Mouse (Mus musculus): ENCODE measurements at regions not wholly inside any gene's neighbourhood (a gene's known extent, or its start where the extent isn't known, plus 50 kb on each side); places are given as distances from the start of the nearest gene placed in this dataset.

GRCm38 (mm10) chr3:38187406-38187896, 297.2 kb downstream of the Ankrd50 start:
- WGBS = 86% methylated on average over 3 of the region's 3 CpGs
- Histone ChIP-seq H3K9ac (ENCODE audit: low read depth, low read length) (no peak overlapping the region), H3K79me2 (ENCODE audit: control insufficient read depth, insufficient read depth, low read length) (no peaks in the 10 kb centered on the region), H3K27ac (replicated peaks; ENCODE audit: insufficient read depth, low read depth, low read length) (no peak overlapping the region), H3K4me3 (ENCODE audit: insufficient read depth, low read depth, low read length) (no peak overlapping the region), H3K36me3 (ENCODE audit: control insufficient read depth, insufficient read depth, low read length) (no peaks in the 10 kb centered on the region), H3K27me3 (ENCODE audit: control insufficient read depth, insufficient read depth, low read length) (no peaks in the 10 kb centered on the region), H3K4me1 (ENCODE audit: control insufficient read depth, insufficient read depth, low read length) (no peaks in the 10 kb centered on the region)
- peak; percentile 18 for DNase-seq (ENCODE audit: extremely low read depth, low read depth, low spot score)
- TF ChIP-seq POLR2A (IDR thresholded peaks at IDR 0.05; ENCODE audit: extremely low read depth, insufficient read depth, low read length) (no peak), CTCF (IDR thresholded peaks at IDR 0.05; ENCODE audit: low read depth, low read length) (no peak)

GRCm38 (mm10) chr3:38186503-38186902, 298.1 kb downstream of the Ankrd50 start:
- Histone ChIP-seq H3K9ac (ENCODE audit: low read depth, low read length) (no peak overlapping the region), H3K4me3 (ENCODE audit: insufficient read depth, low read depth, low read length) (no peak overlapping the region), H3K27ac (replicated peaks; ENCODE audit: insufficient read depth, low read depth, low read length) (no peak overlapping the region), H3K79me2 (ENCODE audit: control insufficient read depth, insufficient read depth, low read length) (no peaks in the 10 kb centered on the region), H3K36me3 (ENCODE audit: control insufficient read depth, insufficient read depth, low read length) (no peaks in the 10 kb centered on the region), H3K27me3 (ENCODE audit: control insufficient read depth, insufficient read depth, low read length) (no peaks in the 10 kb centered on the region), H3K4me1 (ENCODE audit: control insufficient read depth, insufficient read depth, low read length) (no peaks in the 10 kb centered on the region)
- WGBS = 89% methylated on average over 1 of the region's 1 CpGs
- DNase-seq (ENCODE audit: extremely low read depth, low read depth, low spot score) = no peak
- TF ChIP-seq POLR2A (IDR thresholded peaks at IDR 0.05; ENCODE audit: extremely low read depth, insufficient read depth, low read length) (no peak), CTCF (IDR thresholded peaks at IDR 0.05; ENCODE audit: low read depth, low read length) (no peak)

- no peaks in the 10 kb centered on the region for H3K36me3 ChIP-seq (ENCODE audit: control insufficient read depth, insufficient read depth, low read length)
- no peaks in the 10 kb centered on the region for H3K79me2 ChIP-seq (ENCODE audit: control insufficient read depth, insufficient read depth, low read length)
- peak; percentile 12 for DNase-seq (ENCODE audit: extremely low read depth, low read depth, low spot score)
- H3K4me1 ChIP-seq (ENCODE audit: control insufficient read depth, insufficient read depth, low read length) = no peaks in the 10 kb centered on the region
- no peaks in the 10 kb centered on the region for H3K27me3 ChIP-seq (ENCODE audit: control insufficient read depth, insufficient read depth, low read length)
- H3K4me3 ChIP-seq (ENCODE audit: insufficient read depth, low read depth, low read length) = no peak overlapping the region
- no peak for TF ChIP-seq POLR2A (IDR thresholded peaks at IDR 0.05; ENCODE audit: extremely low read depth, insufficient read depth, low read length)
- no peak; the same call in 1 of the 2 replicates for TF ChIP-seq CTCF (IDR thresholded peaks at IDR 0.05; ENCODE audit: low read depth, low read length)
- no peak overlapping the region for H3K27ac ChIP-seq (replicated peaks; ENCODE audit: insufficient read depth, low read depth, low read length)
- no peak overlapping the region for H3K9ac ChIP-seq (ENCODE audit: low read depth, low read length)
Observed at GRCm38 (mm10) chr3:38178295-38178694, 306.3 kb downstream of the Ankrd50 start.

- Histone ChIP-seq H3K4me3 (ENCODE audit: insufficient read depth, low read depth, low read length) (no peak overlapping the region), H3K27me3 (ENCODE audit: control insufficient read depth, insufficient read depth, low read length) (no peaks in the 10 kb centered on the region), H3K27ac (replicated peaks; ENCODE audit: insufficient read depth, low read depth, low read length) (no peak overlapping the region), H3K36me3 (ENCODE audit: control insufficient read depth, insufficient read depth, low read length) (no peaks in the 10 kb centered on the region), H3K9ac (ENCODE audit: low read depth, low read length) (no peak overlapping the region), H3K79me2 (ENCODE audit: control insufficient read depth, insufficient read depth, low read length) (no peaks in the 10 kb centered on the region), H3K4me1 (ENCODE audit: control insufficient read depth, insufficient read depth, low read length) (no peaks in the 10 kb centered on the region)
- WGBS = 88% methylated on average over 12 of the region's 12 CpGs
- TF ChIP-seq CTCF (IDR thresholded peaks at IDR 0.05; ENCODE audit: low read depth, low read length) (no peak), POLR2A (IDR thresholded peaks at IDR 0.05; ENCODE audit: extremely low read depth, insufficient read depth, low read length) (no peak)
- no peak for DNase-seq (ENCODE audit: extremely low read depth, low read depth, low spot score)
Observed at GRCm38 (mm10) chr3:38175946-38176345, 308.7 kb downstream of the Ankrd50 start.

- no peaks in the 10 kb centered on the region for H3K27me3 ChIP-seq (ENCODE audit: control insufficient read depth, insufficient read depth, low read length)
- WGBS = 80% methylated on average over 8 of the region's 8 CpGs
Observed at GRCm38 (mm10) chr3:38174735-38175280, 309.8 kb downstream of the Ankrd50 start.

GRCm38 (mm10) chr3:38152408-38152807, 332.2 kb downstream of the Ankrd50 start:
- Histone ChIP-seq H3K36me3 (ENCODE audit: control insufficient read depth, insufficient read depth, low read length) (no peaks in the 10 kb centered on the region), H3K4me3 (ENCODE audit: insufficient read depth, low read depth, low read length) (no peak overlapping the region), H3K4me1 (ENCODE audit: control insufficient read depth, insufficient read depth, low read length) (peaks cover 5% of the 10 kb centered on the region), H3K27me3 (ENCODE audit: control insufficient read depth, insufficient read depth, low read length) (no peaks in the 10 kb centered on the region), H3K79me2 (ENCODE audit: control insufficient read depth, insufficient read depth, low read length) (no peaks in the 10 kb centered on the region), H3K9ac (ENCODE audit: low read depth, low read length) (no peak overlapping the region), H3K27ac (replicated peaks; ENCODE audit: insufficient read depth, low read depth, low read length) (no peak overlapping the region)
- DNase-seq (ENCODE audit: extremely low read depth, low read depth, low spot score) = no peak
- 92% methylated on average over 1 of the region's 1 CpGs for WGBS
- TF ChIP-seq POLR2A (IDR thresholded peaks at IDR 0.05; ENCODE audit: extremely low read depth, insufficient read depth, low read length) (no peak), CTCF (IDR thresholded peaks at IDR 0.05; ENCODE audit: low read depth, low read length) (no peak)

More at GRCm38 (mm10) chr3:38174735-38175280, 309.8 kb downstream of the Ankrd50 start:
- Histone ChIP-seq H3K4me3 (ENCODE audit: insufficient read depth, low read depth, low read length) (no peak overlapping the region), H3K36me3 (ENCODE audit: control insufficient read depth, insufficient read depth, low read length) (no peaks in the 10 kb centered on the region), H3K4me1 (ENCODE audit: control insufficient read depth, insufficient read depth, low read length) (no peaks in the 10 kb centered on the region), H3K27ac (replicated peaks; ENCODE audit: insufficient read depth, low read depth, low read length) (no peak overlapping the region), H3K9ac (ENCODE audit: low read depth, low read length) (no peak overlapping the region), H3K79me2 (ENCODE audit: control insufficient read depth, insufficient read depth, low read length) (no peaks in the 10 kb centered on the region)
- TF ChIP-seq CTCF (IDR thresholded peaks at IDR 0.05; ENCODE audit: low read depth, low read length) (no peak), POLR2A (IDR thresholded peaks at IDR 0.05; ENCODE audit: extremely low read depth, insufficient read depth, low read length) (no peak)
- DNase-seq (ENCODE audit: extremely low read depth, low read depth, low spot score) = no peak
